Mouse (Mus musculus) bone marrow macrophage, adult 2 months (primary cell): ENCODE measurements at regions not wholly inside any gene's neighbourhood (a gene's known extent, or its start where the extent isn't known, plus 50 kb on each side); places are given as distances from the start of the nearest gene placed in this dataset.

Experiments
- CTCF ChIP-seq: IDR thresholded peaks from 2 replicates; pipeline ENCODE4 v1.5.1; 2012; ENCODE audit warnings: low read depth, mild to moderate bottlenecking, low read length, moderate library complexity
- POLR2A ChIP-seq: IDR thresholded peaks from 2 replicates; pipeline ENCODE4 v1.6.1; 2012; ENCODE audit warnings: mild to moderate bottlenecking, low read depth, low read length, borderline replicate concordance

DNA sequence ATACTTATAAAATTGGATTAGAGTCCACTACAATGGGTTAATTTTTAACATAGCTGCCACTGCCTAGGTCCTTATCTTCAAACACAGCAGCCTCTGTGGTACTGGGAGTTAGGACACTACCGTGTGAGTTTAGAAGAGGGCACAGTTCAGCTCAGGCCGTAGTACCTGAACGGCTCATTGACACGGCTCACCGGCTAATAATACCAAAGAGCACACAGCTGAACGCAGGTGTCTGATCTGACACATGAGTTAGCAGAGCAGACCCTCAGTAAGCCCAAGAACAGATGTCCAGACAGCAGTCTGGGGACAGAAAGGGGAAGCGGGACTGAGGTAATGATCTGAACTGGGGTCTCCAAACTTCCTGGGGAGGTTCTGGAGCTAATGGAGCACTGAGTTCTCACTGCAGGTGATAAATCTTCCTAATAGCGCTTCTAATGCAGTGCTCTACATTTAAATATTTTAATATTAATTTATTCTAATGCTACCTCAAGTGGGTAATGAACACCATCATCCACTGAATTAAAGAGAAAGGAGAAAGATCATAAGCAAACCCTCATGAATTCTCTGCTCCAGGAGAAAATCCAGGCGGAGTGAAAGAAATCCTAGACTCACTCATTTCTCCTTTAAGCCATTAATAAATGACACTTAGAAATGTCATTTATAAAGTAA, 90.8 kb upstream of the Rapgef5 start:
- TF ChIP-seq CTCF (no peak), POLR2A (no peak)
